Mouse (Mus musculus): Measurements from ENCODE around the gene Avpr1b. TPM values are rescaled to one million over a fixed set of nuclear protein-coding genes. Genes with fewer than 3 reads are reported as not detected.

The Avpr1b gene
- total RNA-seq, 2 experiments from 2014 or later = 0.17 TPM; not detected in 1

DNA sequence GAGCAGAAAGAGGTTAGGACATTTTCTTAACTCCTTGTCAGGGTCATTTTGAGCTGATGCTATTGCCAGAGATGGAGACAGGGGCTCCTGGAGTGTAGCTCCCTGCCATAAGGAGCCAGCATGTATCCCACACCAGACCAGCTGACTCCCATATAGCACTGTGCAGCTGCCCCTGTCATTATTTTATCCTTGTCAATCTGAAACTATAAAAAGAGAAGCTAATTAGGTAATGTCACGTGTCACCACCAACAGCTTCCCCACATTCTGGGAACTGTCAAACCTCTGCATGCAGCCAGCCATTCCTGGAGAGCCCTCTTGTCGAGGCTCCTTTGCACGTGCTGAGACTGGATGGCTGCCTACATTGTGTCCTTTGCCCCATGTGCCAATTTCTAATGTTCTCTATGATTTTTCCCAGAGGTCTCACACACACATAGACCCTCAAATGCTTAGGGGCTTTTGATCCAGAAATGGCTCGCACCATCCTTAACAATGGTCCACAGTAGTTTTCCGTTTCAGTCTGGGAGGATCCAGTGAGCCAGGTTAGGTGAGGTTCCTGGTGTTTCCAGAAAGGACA lies 60.6 kb downstream of the Avpr1b start:
- DNase-seq (ENCODE audit: extremely low spot score in 1 of 2, low spot score in 2 of 2) = no peak
- intact Hi-C loops (cut with DNase I) = loop anchor here (5.0 kb wide), 1 partner anchor 112 kb away; no protein-coding TSS in a partner anchor

- intact Hi-C loops (cut with DNase I) = no loop called here
- DNase-seq (ENCODE audit: extremely low spot score in 1 of 2, low spot score in 2 of 2) = no peak
Observed at GRCm38 (mm10) chr1:131660266-131660665, 61.2 kb downstream of the Avpr1b start.

- no peak for DNase-seq (ENCODE audit: extremely low spot score in 1 of 2, low spot score in 2 of 2)
- intact Hi-C loops (cut with DNase I) = no loop called here
Observed at GRCm38 (mm10) chr1:131660716-131661472, 61.9 kb downstream of the Avpr1b start.

Other genes with a start within 250 kb of the Avpr1b start
- gene Srgap2, start 71.9 kb upstream of the Avpr1b start, total RNA-seq (2021) = 100 to 1,000 TPM; 137 TPM
- gene Fam72a, start 71.3 kb upstream of the Avpr1b start, total RNA-seq (2021) = 1 to 10 TPM; 1.4 to 1.7 TPM
- gene Ctse, start 39.1 kb downstream of the Avpr1b start, total RNA-seq (2021) = under 1 TPM in 1 of 2 experiments, not detected in 1; 0.22 TPM
- 1 to 10 TPM; 2.3 to 2.4 TPM for gene Rab7b, start 89.5 kb downstream of the Avpr1b start, total RNA-seq (2021)
- gene Slc26a9, start 144.8 kb downstream of the Avpr1b start, total RNA-seq (2021) = under 1 TPM; 0.18 to 0.24 TPM
- gene Pm20d1, start 198.1 kb downstream of the Avpr1b start, total RNA-seq (2021) = under 1 TPM; 0.69 to 0.94 TPM
- gene Slc41a1, start 228.3 kb downstream of the Avpr1b start, total RNA-seq (2021) = 10 to 100 TPM; 43.8 to 43.9 TPM

Measured in left cerebral cortex, postnatal 10 days (tissue).